22 mouse cellular contexts compared by ENCODE assay signal in genomic region chr15:93690717-93691116, GRCm38 (mm10).
DNase-seq lines count a peak whose midpoint lies in the region; ATAC-seq lines count a peak whose summit lies in the region.
"Had no signal": no experiment of that assay in that cellular context is flagged by ENCODE, and none has a peak within 500 bp of the region (broad histone marks: within the 10 kb centered on the region; RNA-seq: fewer than 3 reads in every experiment).

No protein-coding gene starts in this region.

- no peaks in the 10 kb centered on the region for H3K4me1 ChIP-seq in embryonic facial prominence, embryonic 14.5 days (ENCODE audit: control insufficient read depth, insufficient read depth, low read length)
- H3K4me1 ChIP-seq in embryonic facial prominence, embryonic 10.5 days: no peaks in the 10 kb centered on the region; the same call in 1 of the 2 replicates
- H3K4me1 ChIP-seq in heart, embryonic 10.5 days: peaks cover 25% of the 10 kb centered on the region
- H3K4me1 ChIP-seq: limb, embryonic 12.5 days; liver, embryonic 15.5 days had no signal

- intact Hi-C loops in heart, postnatal 10 days (cut with DNase I): no loop called here
- intact Hi-C loops in left cerebral cortex, postnatal 36 days (cut with DNase I): loop anchor here (2.0 to 10.0 kb wide), 2 partner anchors 94 to 134 kb away; no protein-coding TSS in a partner anchor

- no peak overlapping the region for H3K4me2 ChIP-seq in embryonic facial prominence, embryonic 14.5 days (ENCODE audit: low read depth, low read length)
- H3K4me2 ChIP-seq: limb, embryonic 12.5 days; liver, embryonic 15.5 days had no signal

- no peak; the same call in 1 of the 2 replicates for ATAC-seq in embryonic facial prominence, embryonic 14.5 days (ENCODE audit: low read depth)
- ATAC-seq: activated CD4-positive, CD25-positive, alpha-beta regulatory T cell, adult 4 months; hindbrain, postnatal 0 days; midbrain, embryonic 16.5 days had no signal

- WGBS in embryonic facial prominence, embryonic 14.5 days: 49% methylated on average over 6 of the region's 6 CpGs
- 85% methylated on average over 6 of the region's 6 CpGs for WGBS in embryonic facial prominence, embryonic 10.5 days
- 64% methylated on average over 6 of the region's 6 CpGs for WGBS in heart, embryonic 10.5 days

- H3K36me3 ChIP-seq in embryonic facial prominence, embryonic 14.5 days (ENCODE audit: control insufficient read depth, insufficient read depth, low read length): no peaks in the 10 kb centered on the region
- H3K36me3 ChIP-seq in embryonic facial prominence, embryonic 10.5 days (replicated peaks): no peaks in the 10 kb centered on the region
- H3K36me3 ChIP-seq in heart, embryonic 10.5 days: no peaks in the 10 kb centered on the region
- H3K36me3 ChIP-seq: limb, embryonic 12.5 days; liver, embryonic 15.5 days had no signal

- no peaks in the 10 kb centered on the region for H3K9me3 ChIP-seq in embryonic facial prominence, embryonic 14.5 days (ENCODE audit: control insufficient read depth, low read length)
- H3K9me3 ChIP-seq in embryonic facial prominence, embryonic 10.5 days: no peaks in the 10 kb centered on the region
- H3K9me3 ChIP-seq in heart, embryonic 10.5 days: no peaks in the 10 kb centered on the region
- H3K9me3 ChIP-seq: limb, embryonic 12.5 days; liver, embryonic 15.5 days had no signal

- no peaks in the 10 kb centered on the region for H3K27me3 ChIP-seq in embryonic facial prominence, embryonic 14.5 days (replicated peaks; ENCODE audit: control insufficient read depth, insufficient read depth, low read length)
- H3K27me3 ChIP-seq in embryonic facial prominence, embryonic 10.5 days (replicated peaks; ENCODE audit: low read depth, poor library complexity, severe bottlenecking): no peaks in the 10 kb centered on the region
- no peaks in the 10 kb centered on the region for H3K27me3 ChIP-seq in heart, embryonic 10.5 days (ENCODE audit: insufficient read depth, poor library complexity, severe bottlenecking)
- H3K27me3 ChIP-seq: CH12.LX; limb, embryonic 12.5 days; liver, embryonic 15.5 days had no signal

- DNase-seq in embryonic facial prominence, embryonic 14.5 days (ENCODE audit: low spot score): peak; percentile 67
- no peak for DNase-seq in embryonic facial prominence, embryonic 10.5 days (ENCODE audit: low spot score)
- DNase-seq in heart, embryonic 10.5 days (ENCODE audit: low spot score): no peak
- DNase-seq in heart, postnatal 10 days: no peak
- peak; percentile 13 to 18 for DNase-seq in left cerebral cortex, postnatal 36 days (ENCODE audit: low spot score in 2 of 2)
- DNase-seq in left cerebral cortex, adult 18-20 months (ENCODE audit: low spot score in 2 of 2): no peak
- DNase-seq in urinary bladder, postnatal 14 days (ENCODE audit: low spot score): peak; percentile 18
- no peak for DNase-seq in urinary bladder, postnatal 25 days (ENCODE audit: low spot score)
- DNase-seq: adrenal gland, postnatal 25 days; cerebellum, postnatal 10 days; heart, postnatal 4 days; kidney, adult 18-20 months; kidney, postnatal 14 days; thymus, adult 18-20 months had no signal

- no peak overlapping the region for H3K27ac ChIP-seq in embryonic facial prominence, embryonic 14.5 days (replicated peaks; ENCODE audit: low read depth, low read length)
- no peak overlapping the region for H3K27ac ChIP-seq in embryonic facial prominence, embryonic 10.5 days (replicated peaks)
- H3K27ac ChIP-seq in heart, embryonic 10.5 days: peak overlapping the region; percentile 30; the same call in 1 of the 2 replicates
- H3K27ac ChIP-seq: hindbrain, postnatal 0 days; limb, embryonic 12.5 days; liver, embryonic 15.5 days had no signal

- no peak overlapping the region for H3K9ac ChIP-seq in embryonic facial prominence, embryonic 14.5 days (ENCODE audit: low read depth, low read length)
- H3K9ac ChIP-seq: limb, embryonic 12.5 days; liver, embryonic 15.5 days had no signal

- no peak overlapping the region for H3K4me3 ChIP-seq in embryonic facial prominence, embryonic 14.5 days (ENCODE audit: low read depth, low read length)
- H3K4me3 ChIP-seq in embryonic facial prominence, embryonic 10.5 days: no peak overlapping the region
- H3K4me3 ChIP-seq in heart, embryonic 10.5 days: no peak overlapping the region
- H3K4me3 ChIP-seq: erythroblast, embryonic 14.5 days; limb, embryonic 12.5 days; liver, embryonic 15.5 days; megakaryocyte, embryonic 14.5 days had no signal

Comparison
In these comparisons a context has a peak if more than half of its experiments do, and no peak if none do; other contexts are left out.
1. DNase-seq: peak in embryonic facial prominence, embryonic 14.5 days (single experiment), left cerebral cortex, postnatal 36 days (2 of 2) and urinary bladder, postnatal 14 days (single experiment); none in embryonic facial prominence, embryonic 10.5 days (single experiment), heart, embryonic 10.5 days (single experiment), heart, postnatal 10 days (0 of 2), left cerebral cortex, adult 18-20 months (0 of 2) and urinary bladder, postnatal 25 days (single experiment).